Mouse (Mus musculus) myocyte (in vitro differentiated cells): ENCODE measurements around the gene Ndufaf2.

Experiments
- POLR2A ChIP-seq: IDR thresholded peaks from one replicate; pipeline ENCODE4 v1.6.1; 2011; ENCODE audit warnings: low read depth, mild to moderate bottlenecking, control low read depth, moderate library complexity; ENCODE audit not compliant: insufficient read length
- TCF12 ChIP-seq: IDR thresholded peaks from one replicate; pipeline ENCODE4 v1.6.1; 2011; ENCODE audit warnings: mild to moderate bottlenecking, control low read depth; ENCODE audit not compliant: poor library complexity, insufficient read depth, severe bottlenecking

GRCm38 (mm10) chr13:108151782-108152181 lies 6.6 kb downstream of the Ndufaf2 start:
- TF ChIP-seq TCF12: no peak
- TF ChIP-seq POLR2A: no peak
